Comparison of ENCODE assay signal across 12 mouse cellular contexts in genomic region chr6:122769771-122770759, GRCm38 (mm10). TPM values are rescaled to one million over a fixed set of nuclear protein-coding genes. Genes with fewer than 3 reads are reported as not detected.
DNase-seq lines count a peak whose midpoint lies in the region; ATAC-seq and TF ChIP-seq lines count a peak whose summit lies in the region.
"Had no signal": no experiment of that assay in that cellular context is flagged by ENCODE, and none has a peak within 500 bp of the region (broad histone marks: within the 10 kb centered on the region; RNA-seq: fewer than 3 reads in every experiment).

No protein-coding gene starts in this region.

- no peaks in the 10 kb centered on the region; the same call in 1 of the 2 replicates for H3K36me3 ChIP-seq in testis, adult 2 months (ENCODE audit: control insufficient read depth, insufficient read depth, low read length)
- H3K36me3 ChIP-seq in midbrain, embryonic 11.5 days (ENCODE audit: control insufficient read depth, insufficient read depth, low read length): no peaks in the 10 kb centered on the region
- H3K36me3 ChIP-seq: heart, embryonic 10.5 days; limb, embryonic 12.5 days had no signal

- no peaks in the 10 kb centered on the region for H3K9me3 ChIP-seq in midbrain, embryonic 11.5 days (ENCODE audit: control insufficient read depth, low read length)
- H3K9me3 ChIP-seq: heart, embryonic 10.5 days; limb, embryonic 12.5 days had no signal

- H3K9ac ChIP-seq in midbrain, embryonic 11.5 days (ENCODE audit: low read length): no peak overlapping the region
- H3K9ac ChIP-seq: limb, embryonic 12.5 days had no signal

- TF ChIP-seq POLR2A in testis, adult 2 months (IDR thresholded peaks at IDR 0.05; ENCODE audit: control insufficient read depth, low read depth, low read length): peak; percentile 43; the same call in 1 of the 2 replicates

- DNase-seq in cerebellum, postnatal 14 days: peak; percentile 49 to 66
- DNase-seq in cerebellum, adult 11-12 months: no peak
- no peak for DNase-seq in testis, postnatal 14 days (ENCODE audit: low spot score)
- no peak for DNase-seq in midbrain, embryonic 11.5 days (ENCODE audit: low spot score, missing footprints)
- DNase-seq in urinary bladder, postnatal 36 days (ENCODE audit: low spot score in 2 of 2): no peak
- no peak for DNase-seq in thymus, adult 18-20 months
- no peak for DNase-seq in heart, adult 18-20 months
- DNase-seq: kidney, adult 9 months; lung, postnatal 36 days had no signal

- peak overlapping the region; percentile 93 for H3K4me3 ChIP-seq in testis, adult 2 months (ENCODE audit: control insufficient read depth, low read depth, low read length)
- no peak overlapping the region for H3K4me3 ChIP-seq in midbrain, embryonic 11.5 days (ENCODE audit: low read depth, low read length)
- H3K4me3 ChIP-seq: heart, embryonic 10.5 days; limb, embryonic 12.5 days had no signal

- no peaks in the 10 kb centered on the region; the same call in 1 of the 2 replicates for H3K4me1 ChIP-seq in testis, adult 2 months (ENCODE audit: control insufficient read depth, insufficient read depth, low read length)
- H3K4me1 ChIP-seq in midbrain, embryonic 11.5 days (ENCODE audit: control insufficient read depth, insufficient read depth, low read length): peaks cover 12% of the 10 kb centered on the region; the same call in 1 of the 2 replicates

- no peak overlapping the region for H3K4me2 ChIP-seq in midbrain, embryonic 11.5 days
- H3K4me2 ChIP-seq: limb, embryonic 12.5 days had no signal

- peak; percentile 47; the same call in 1 of the 2 replicates for ATAC-seq in midbrain, embryonic 11.5 days (ENCODE audit: low FRiP score)

- TF ChIP-seq CTCF in testis, adult 2 months (IDR thresholded peaks at IDR 0.05; ENCODE audit: control insufficient read depth, insufficient read depth, insufficient replicate concordance, low read depth, low read length): no peak

- peak overlapping the region; percentile 97 for H3K27ac ChIP-seq in testis, adult 2 months (ENCODE audit: control insufficient read depth, insufficient read depth, low read depth, low read length)
- no peak overlapping the region for H3K27ac ChIP-seq in midbrain, embryonic 11.5 days (ENCODE audit: low read depth, low read length)
- H3K27ac ChIP-seq: heart, embryonic 10.5 days had no signal

- H3K27me3 ChIP-seq in testis, adult 2 months (ENCODE audit: control insufficient read depth, insufficient read depth, low read length): no peaks in the 10 kb centered on the region
- H3K27me3 ChIP-seq in midbrain, embryonic 11.5 days (ENCODE audit: control insufficient read depth, insufficient read depth, low read length): no peaks in the 10 kb centered on the region
- H3K27me3 ChIP-seq: limb, embryonic 12.5 days had no signal

- WGBS in midbrain, embryonic 11.5 days: 41% methylated on average over 10 of the region's 10 CpGs

RNA-seq across cellular contexts. Expression of gene Slc2a3, which starts 31.4 kb away (rescaled TPM):
- 703 and 947 TPM in 2 replicates for polyA plus RNA-seq in testis, adult 2 months (2012; rRNA removed)
- polyA plus RNA-seq in midbrain, embryonic 11.5 days (2014; fragmentation: Nextera tagmentation; extraction: Ambion mirVana): 24.4 and 25.5 TPM in 2 replicates
- 1 to 10 TPM; 2.7 to 3.5 TPM for total RNA-seq in heart, adult 18-20 months (2021)

RNA-seq across cellular contexts. Expression of gene Foxj2, which starts 49.6 kb away (rescaled TPM):
- 3.0 and 3.7 TPM in 2 replicates for polyA plus RNA-seq in testis, adult 2 months (2012; rRNA removed)
- 3.0 and 3.6 TPM in 2 replicates for polyA plus RNA-seq in midbrain, embryonic 11.5 days (2014; fragmentation: Nextera tagmentation; extraction: Ambion mirVana)
- total RNA-seq in heart, adult 18-20 months (2021): 10 to 100 TPM; 31.7 to 33.5 TPM

Comparison
In these comparisons a context has a peak if more than half of its experiments do, and no peak if none do; other contexts are left out.
1. DNase-seq: peak in cerebellum, postnatal 14 days (2 of 2); none in cerebellum, adult 11-12 months (single experiment), testis, postnatal 14 days (single experiment), midbrain, embryonic 11.5 days (single experiment), urinary bladder, postnatal 36 days (0 of 2), thymus, adult 18-20 months (0 of 2) and heart, adult 18-20 months (0 of 2).
2. RNA of gene Slc2a3, which starts 31.4 kb away (polyA plus RNA-seq): 703 to 947 TPM in testis, adult 2 months; 24.4 to 25.5 TPM in midbrain, embryonic 11.5 days; every median in the first group is over 10 times any median in the second.